In genomic region chr17:12048695-12049490, GRCm38 (mm10) we compare ENCODE assay signal across 11 mouse cellular contexts.
DNase-seq lines count a peak whose midpoint lies in the region; ATAC-seq lines count a peak whose summit lies in the region.
"Had no signal": no experiment of that assay in that cellular context is flagged by ENCODE, and none has a peak within 500 bp of the region (broad histone marks: within the 10 kb centered on the region; RNA-seq: fewer than 3 reads in every experiment).

No protein-coding gene starts in this region.

- DNase-seq in cerebellum, postnatal 10 days = peak; percentile 61
- DNase-seq in cerebellum, postnatal 25 days = no peak
- DNase-seq in left cerebral cortex, postnatal 4 days = peak; percentile 41
- DNase-seq in left cerebral cortex, postnatal 36 days (ENCODE audit: low spot score in 2 of 2) = no peak
- DNase-seq in adrenal gland, adult (ENCODE audit: inconsistent age in 2 of 2, low spot score in 1 of 2) = peak; percentile 89 to 94
- DNase-seq in layer of hippocampus, adult 8-10 months (ENCODE audit: low spot score in 2 of 2) = no peak
- DNase-seq: cerebellum, adult 2 months; lung, postnatal 4 days had no signal

- peak; percentile 88 for ATAC-seq in megakaryocyte progenitor cell, adult 5-6 weeks (replicated peaks; ENCODE audit: poor library complexity)
- ATAC-seq in CD4-positive, CD25-positive, alpha-beta regulatory T cell, adult 4 months = no peak
- ATAC-seq: inflammation-experienced regulatory T-cells, adult 6 months had no signal

- intact Hi-C loops in left cerebral cortex, postnatal 4 days (cut with DNase I) = loop anchor here (10.0 kb wide), 1 partner anchor 66 kb away; the partner anchor contains the start of gene Agpat4
- intact Hi-C loops in left cerebral cortex, postnatal 36 days (cut with DNase I) = loop anchor here (5.0 kb wide), 1 partner anchor 38 kb away; no protein-coding TSS in a partner anchor

Comparison
In these comparisons a context has a peak if more than half of its experiments do, and no peak if none do; other contexts are left out.
1. DNase-seq: peak in cerebellum, postnatal 10 days (2 of 2), left cerebral cortex, postnatal 4 days (single experiment) and adrenal gland, adult (2 of 2); none in cerebellum, postnatal 25 days (0 of 2), left cerebral cortex, postnatal 36 days (0 of 2) and layer of hippocampus, adult 8-10 months (0 of 2).